ENCODE assay signal across 7 mouse cellular contexts in genomic region chr3:51345017-51345416, GRCm38 (mm10). TPM values are rescaled to one million over a fixed set of nuclear protein-coding genes. Genes with fewer than 3 reads are reported as not detected.
DNase-seq lines count a peak whose midpoint lies in the region; ATAC-seq and TF ChIP-seq lines count a peak whose summit lies in the region.
"Not testable (repeated sequence)": the region's sequence is repeated elsewhere in the genome, so short reads cannot be mapped to it uniquely, and the experiment has no call there.
"Had no signal": no experiment of that assay in that cellular context is flagged by ENCODE, and none has a peak within 500 bp of the region (broad histone marks: within the 10 kb centered on the region; RNA-seq: fewer than 3 reads in every experiment).

No protein-coding gene starts in this region.

- peaks cover 17% of the 10 kb centered on the region for H3K4me1 ChIP-seq in E14TG2a.4 (replicated peaks; ENCODE audit: low read depth, low read length)
- H3K4me1 ChIP-seq in heart, adult 2 months (ENCODE audit: control insufficient read depth, insufficient read depth, low read length); midbrain, embryonic 11.5 days (ENCODE audit: control insufficient read depth, insufficient read depth, low read length): not testable (repeated sequence)

- not testable (repeated sequence) for TF ChIP-seq EP300 in heart, adult 2 months (IDR thresholded peaks at IDR 0.05; ENCODE audit: insufficient read depth, low read depth, low read length)

- WGBS in heart, adult 2 months, result 98% methylated on average over 2 of the region's 2 CpGs
- WGBS in midbrain, embryonic 11.5 days, result 94% methylated on average over 2 of the region's 2 CpGs

- intact Hi-C loops in heart, adult 2 months (cut with DNase I), result not testable (repeated sequence)

- not testable (repeated sequence) for TF ChIP-seq POLR2A in heart, adult 2 months (IDR thresholded peaks at IDR 0.05; ENCODE audit: insufficient read depth, low read depth, low read length)

- H3K4me2 ChIP-seq in midbrain, embryonic 11.5 days, result not testable (repeated sequence)

- peaks cover 26% of the 10 kb centered on the region for H3K27me3 ChIP-seq in E14TG2a.4 (ENCODE audit: insufficient read depth, low read length)
- H3K27me3 ChIP-seq in heart, adult 2 months (ENCODE audit: control insufficient read depth, insufficient read depth, low read length); midbrain, embryonic 11.5 days (ENCODE audit: control insufficient read depth, insufficient read depth, low read length): not testable (repeated sequence)

- not testable (repeated sequence) for ATAC-seq in midbrain, embryonic 11.5 days (ENCODE audit: low FRiP score)

- not testable (repeated sequence) for H3K27ac ChIP-seq in heart, adult 2 months; layer of hippocampus, adult 2 months; midbrain, embryonic 11.5 days (ENCODE audit: low read depth, low read length)

- DNase-seq in R1 (ENCODE audit: low read depth, low spot score), result peak; percentile 39
- not testable (repeated sequence) for DNase-seq in heart, adult 2 months; layer of hippocampus, adult 2 months (ENCODE audit: low spot score in 2 of 2)
- peak; percentile 72 for DNase-seq in midbrain, embryonic 11.5 days (ENCODE audit: low spot score, missing footprints)

- not testable (repeated sequence) for H3K36me3 ChIP-seq in E14TG2a.4 (ENCODE audit: insufficient read depth, low read length); heart, adult 2 months (ENCODE audit: control insufficient read depth, insufficient read depth, low read length); midbrain, embryonic 11.5 days (ENCODE audit: control insufficient read depth, insufficient read depth, low read length)

- H3K79me2 ChIP-seq in heart, adult 2 months (replicated peaks; ENCODE audit: control insufficient read depth, insufficient read depth, low read length), result not testable (repeated sequence)

- peak; percentile 8 for TF ChIP-seq CTCF in E14TG2a.4 (conservative IDR thresholded peaks at IDR 0.05; ENCODE audit: low read length)
- TF ChIP-seq CTCF in heart, adult 2 months (IDR thresholded peaks at IDR 0.05), result peak; percentile 27; the same call in 1 of the 2 replicates
- TF ChIP-seq CTCF in layer of hippocampus, adult 2 months (conservative IDR thresholded peaks at IDR 0.05), result peak; percentile 50

- H3K9ac ChIP-seq in heart, adult 2 months (ENCODE audit: low read depth, low read length); midbrain, embryonic 11.5 days (ENCODE audit: low read length): not testable (repeated sequence)

- H3K4me3 ChIP-seq in E14TG2a.4 (replicated peaks; ENCODE audit: low read length); heart, adult 2 months; layer of hippocampus, adult 2 months; midbrain, embryonic 11.5 days (ENCODE audit: low read depth, low read length): not testable (repeated sequence)

- H3K9me3 ChIP-seq in E14TG2a.4 (ENCODE audit: low read length); midbrain, embryonic 11.5 days (ENCODE audit: control insufficient read depth, low read length): not testable (repeated sequence)

RNA-seq across cellular contexts. Expression of gene Elf2, which starts 4.6 kb away (rescaled TPM):
- total RNA-seq in heart, adult 2 months (2021), result 10 to 100 TPM; 55.7 to 56.9 TPM
- polyA plus RNA-seq in heart, adult 2 months (2012; rRNA removed), result 25.6 and 38.1 TPM in 2 replicates
- 10 to 100 TPM; 54.6 to 54.9 TPM for total RNA-seq in layer of hippocampus, adult 2 months (2021)
- 42.8 and 47.4 TPM in 2 replicates for polyA plus RNA-seq in midbrain, embryonic 11.5 days (2014; fragmentation: Nextera tagmentation; extraction: Ambion mirVana)

RNA-seq across cellular contexts. Expression of gene Mgarp, which starts 51.5 kb away (rescaled TPM):
- under 1 TPM in 1 of 2 experiments, not detected in 1; 0.70 TPM for total RNA-seq in heart, adult 2 months (2021)
- 0.12 and 0.41 TPM in 2 replicates for polyA plus RNA-seq in heart, adult 2 months (2012; rRNA removed)
- total RNA-seq in layer of hippocampus, adult 2 months (2021), result not detected
- polyA plus RNA-seq in midbrain, embryonic 11.5 days (2014; fragmentation: Nextera tagmentation; extraction: Ambion mirVana), result 22.5 and 26.9 TPM in 2 replicates
- total RNA-seq: CH12.LX; common myeloid progenitor, adult 5-6 weeks had no signal
